ENCODE assay signal across 25 mouse cellular contexts in the genomic region with DNA sequence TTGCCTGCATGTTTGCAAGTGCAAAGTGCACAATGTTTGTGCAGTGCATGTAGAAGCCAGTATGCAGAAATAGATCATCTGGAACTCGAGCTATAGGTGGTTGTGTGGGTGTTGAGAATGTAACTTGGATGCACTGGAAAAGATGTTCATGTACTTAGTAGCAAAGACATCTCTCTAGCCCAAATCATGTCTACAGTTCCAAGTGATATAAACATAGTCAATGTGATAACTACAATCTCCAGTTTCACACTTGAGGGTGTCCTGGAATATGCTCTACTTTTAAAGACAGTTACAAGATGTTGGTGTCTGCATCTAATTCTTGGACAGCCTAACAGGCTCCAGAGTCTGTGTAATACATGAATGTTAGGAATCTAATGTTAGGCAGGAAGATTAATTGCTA.
DNase-seq lines count a peak whose midpoint lies in the region; ATAC-seq and TF ChIP-seq lines count a peak whose summit lies in the region.
"Had no signal": no experiment of that assay in that cellular context is flagged by ENCODE, and none has a peak within 500 bp of the region (broad histone marks: within the 10 kb centered on the region; RNA-seq: fewer than 3 reads in every experiment).

No protein-coding gene starts in this region.

- intact Hi-C loops in left cerebral cortex, adult 2 months (cut with DNase I): loop anchor here (2.0 to 10.0 kb wide), 2 partner anchors 54 to 286 kb away; no protein-coding TSS in a partner anchor

- DNase-seq in frontal cortex, postnatal 25 days (ENCODE audit: low spot score in 2 of 2): no peak
- DNase-seq in left cerebral cortex, adult 11 months (ENCODE audit: low spot score): peak; percentile 15
- DNase-seq in left cerebral cortex, adult 2 months (ENCODE audit: extremely low spot score in 1 of 2, low spot score in 2 of 2): no peak
- peak; percentile 11 for DNase-seq in right cerebral cortex, adult 18-20 months
- DNase-seq in right cerebral cortex, postnatal 25 days: no peak
- DNase-seq: adrenal gland, adult 8-10 months; adrenal gland, postnatal 25 days; cerebellum, adult 18-20 months; cerebellum, adult 9-10 months; cerebellum, postnatal 14 days; gastrocnemius, postnatal 10 days; gastrocnemius, postnatal 36 days; heart, adult 2 months; heart, postnatal 14 days; heart, postnatal 4 days had no signal

- H3K27ac ChIP-seq in left cerebral cortex, adult 2 months: no peak overlapping the region; the same call in 1 of the 2 replicates
- H3K27ac ChIP-seq: forebrain, embryonic 10.5 days; forebrain, embryonic 13.5 days; heart, adult 2 months; heart, embryonic 10.5 days; heart, embryonic 13.5 days; hindbrain, embryonic 14.5 days; hindbrain, postnatal 0 days had no signal

- H3K4me3 ChIP-seq in left cerebral cortex, adult 2 months: no peak overlapping the region
- H3K4me3 ChIP-seq: forebrain, embryonic 10.5 days; forebrain, embryonic 13.5 days; heart, adult 2 months; heart, embryonic 10.5 days; heart, embryonic 13.5 days had no signal

- ATAC-seq in frontal cortex, adult (ENCODE audit: low TSS enrichment): peak; percentile 97
- ATAC-seq: activated CD4-positive, CD25-positive, alpha-beta regulatory T cell, adult 4 months; forebrain, embryonic 13.5 days; forebrain, embryonic 16.5 days; hindbrain, postnatal 0 days; inflammation-experienced regulatory T-cells, adult 6 months had no signal

- TF ChIP-seq CTCF in left cerebral cortex, adult 2 months (IDR thresholded peaks at IDR 0.05): no peak

Comparison
In these comparisons a context has a peak if more than half of its experiments do, and no peak if none do; other contexts are left out.
1. DNase-seq: peak in left cerebral cortex, adult 11 months (single experiment) and right cerebral cortex, adult 18-20 months (single experiment); none in frontal cortex, postnatal 25 days (0 of 2), left cerebral cortex, adult 2 months (0 of 2) and right cerebral cortex, postnatal 25 days (single experiment).